Mouse (Mus musculus) gastrocnemius, postnatal 36 days (tissue): Measurements from ENCODE around the gene Camk2b. TPM values are rescaled to one million over a fixed set of nuclear protein-coding genes. Genes with fewer than 3 reads are reported as not detected.
"Not testable (repeated sequence)": the region's sequence is repeated elsewhere in the genome, so short reads cannot be mapped to it uniquely, and the experiment has no call there.

Experiments
- DNase-seq, 2 experiments: peaks; one replicate each; pipeline ENCODE4 v3.0.0; 2022
- intact Hi-C: fragments of 180-260 bp; cut with DNase I; formaldehyde crosslinking; loops from one replicate; pipeline ENCODE4 v1.15.1; 2025
- total RNA-seq, 2 experiments: library from RNA; stranded (reverse); gene quantifications; 2 replicates each; pipeline ENCODE4 v1.2.3; 2021

The Camk2b gene
- total RNA-seq, 2 experiments from 2014 or later, result 95.5 to 115 TPM

DNA sequence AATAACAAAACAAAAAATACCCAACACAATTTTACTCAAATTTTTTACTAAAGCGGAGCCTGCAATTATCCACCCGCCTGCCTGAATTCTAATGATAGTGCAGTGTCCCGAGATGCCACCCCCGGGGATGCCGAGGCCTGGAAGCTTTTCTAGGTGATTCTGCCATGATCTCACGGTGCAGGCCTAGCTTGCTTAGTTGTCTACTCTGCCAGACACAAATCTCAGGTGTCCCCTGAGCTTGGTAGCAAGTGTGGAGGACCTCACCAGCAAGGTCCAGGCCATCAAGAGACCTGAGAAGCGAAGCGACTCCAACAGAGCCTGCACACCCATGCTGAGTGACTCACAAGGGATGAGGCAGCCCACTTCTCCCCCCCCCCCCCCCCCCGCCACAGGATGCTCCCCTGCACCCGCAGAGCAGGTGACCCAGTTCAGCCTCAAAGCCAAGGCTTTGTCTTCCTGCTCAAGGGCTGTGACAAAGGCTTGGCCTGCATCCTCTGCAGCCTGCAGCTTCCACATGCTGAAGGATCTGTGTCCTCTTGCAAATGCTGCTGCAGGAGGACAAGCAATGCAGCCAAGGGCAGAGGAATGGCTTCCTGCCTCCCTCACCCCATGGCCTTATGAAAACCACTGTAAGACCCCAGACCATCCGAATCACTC is 48.5 kb downstream of the Camk2b start:
- intact Hi-C loops, result no loop called here
- no peak for DNase-seq

DNA sequence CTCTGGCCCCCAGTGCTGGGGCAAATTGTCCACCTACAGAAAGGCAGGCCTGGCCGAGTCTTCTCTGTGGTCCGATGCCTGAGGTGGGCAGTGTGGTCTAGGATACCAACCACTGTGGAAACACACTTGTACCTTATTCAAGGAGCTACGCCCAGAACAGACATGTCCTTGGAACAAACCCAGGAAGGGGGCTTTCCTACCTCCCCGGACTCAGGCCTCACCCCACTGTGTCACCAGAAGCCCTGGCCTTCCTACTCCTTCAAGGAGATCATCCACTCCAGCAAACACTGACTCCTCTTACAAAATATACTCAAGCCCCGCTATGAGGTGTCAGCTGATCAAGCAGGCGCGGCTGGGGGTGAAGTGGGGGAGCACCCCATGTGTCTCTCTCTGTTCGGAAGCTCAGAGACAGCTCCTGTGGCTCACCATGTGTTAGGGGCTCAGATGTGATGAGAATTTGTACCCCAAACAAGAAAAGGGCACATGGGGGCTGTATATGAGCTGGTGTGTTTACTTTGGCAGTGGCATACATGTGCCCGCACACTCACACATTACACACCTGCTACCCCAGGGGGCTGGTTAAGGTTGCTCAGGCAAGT is 49.3 kb downstream of the Camk2b start:
- DNase-seq, result no peak
- intact Hi-C loops, result no loop called here

DNA sequence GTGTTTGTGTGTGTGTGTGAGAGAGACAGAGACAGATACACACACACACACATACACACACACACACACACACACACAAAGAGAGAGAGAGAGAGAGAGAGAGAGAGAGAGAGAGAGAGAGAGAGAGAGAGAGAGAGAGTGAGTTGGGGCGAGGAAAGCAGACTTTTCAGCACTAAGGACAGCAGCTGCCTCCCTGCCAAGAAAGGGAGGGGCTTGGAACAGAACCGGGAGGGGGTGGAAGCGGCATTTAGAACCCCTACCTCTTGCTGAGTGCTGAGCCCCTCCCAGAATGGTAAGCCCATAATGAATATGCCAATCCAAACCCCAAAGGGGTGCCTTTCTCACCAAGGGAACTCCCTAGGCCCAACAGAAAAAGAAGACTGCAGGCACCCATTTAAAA is 49.8 kb downstream of the Camk2b start:
- intact Hi-C loops, result no loop called here
- no peak for DNase-seq

DNA sequence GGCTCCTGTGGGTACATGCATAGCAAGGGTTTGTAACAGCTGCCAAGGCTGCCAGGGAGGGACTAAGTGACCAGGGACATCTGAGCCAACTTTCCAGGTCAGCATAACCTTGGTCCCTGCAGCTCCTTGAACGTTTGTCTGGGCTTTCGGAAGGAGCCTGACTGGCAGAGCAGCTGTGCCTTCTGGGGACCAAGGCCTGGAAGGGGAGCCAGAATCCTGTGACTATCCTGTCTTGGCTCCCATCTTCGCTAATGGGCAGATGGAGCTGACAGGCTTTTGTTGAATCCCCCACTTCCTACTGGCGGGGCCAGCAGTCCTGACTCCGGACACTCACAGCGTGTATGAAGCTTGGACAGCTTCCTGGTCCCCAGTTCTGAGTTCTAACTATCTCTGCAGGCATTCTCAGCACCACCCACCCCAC is 51.1 kb downstream of the Camk2b start:
- intact Hi-C loops, result no loop called here
- DNase-seq, result peak in 1 of 2 experiments; percentile 12

DNA sequence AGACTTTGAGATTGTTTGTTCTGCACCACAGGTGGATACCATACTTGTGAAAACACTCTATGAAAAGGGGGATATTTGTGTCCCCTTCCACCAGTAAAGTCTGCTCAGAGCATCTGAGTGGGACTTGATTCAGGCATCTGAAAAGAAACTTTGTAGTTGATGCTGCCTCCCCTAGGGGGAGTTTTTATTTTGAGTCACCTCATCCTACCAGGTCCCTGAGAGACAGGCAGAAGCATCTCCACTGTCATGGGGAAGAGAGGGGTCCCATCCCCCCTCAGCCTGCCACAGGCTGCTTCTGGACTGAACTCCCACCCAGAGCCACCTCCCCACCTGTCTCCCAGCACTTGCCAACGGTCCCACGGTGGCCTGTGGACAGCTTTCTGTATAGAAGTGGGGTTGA is 52.8 kb downstream of the Camk2b start:
- intact Hi-C loops, result no loop called here
- DNase-seq, result no peak

DNA sequence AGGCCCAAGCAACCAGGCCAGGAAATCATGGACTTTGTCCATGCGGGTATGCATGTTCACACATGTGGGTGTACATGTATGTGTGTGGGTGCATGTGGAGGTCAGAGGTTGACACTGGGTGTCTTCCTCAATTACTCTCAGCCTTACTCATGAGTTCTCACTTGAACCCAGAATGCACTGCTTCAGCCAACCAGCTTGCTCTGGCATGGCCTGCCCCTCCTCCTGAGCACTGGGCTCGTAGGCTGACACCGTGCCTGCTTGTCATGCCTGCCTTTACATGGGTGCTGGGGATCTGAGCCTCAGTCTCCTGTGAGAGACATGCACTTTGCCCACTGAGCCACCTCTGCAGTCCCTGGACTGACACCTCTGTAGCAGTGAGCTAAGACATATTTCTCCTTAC is 54.3 kb downstream of the Camk2b start:
- intact Hi-C loops, result no loop called here
- no peak for DNase-seq

DNA sequence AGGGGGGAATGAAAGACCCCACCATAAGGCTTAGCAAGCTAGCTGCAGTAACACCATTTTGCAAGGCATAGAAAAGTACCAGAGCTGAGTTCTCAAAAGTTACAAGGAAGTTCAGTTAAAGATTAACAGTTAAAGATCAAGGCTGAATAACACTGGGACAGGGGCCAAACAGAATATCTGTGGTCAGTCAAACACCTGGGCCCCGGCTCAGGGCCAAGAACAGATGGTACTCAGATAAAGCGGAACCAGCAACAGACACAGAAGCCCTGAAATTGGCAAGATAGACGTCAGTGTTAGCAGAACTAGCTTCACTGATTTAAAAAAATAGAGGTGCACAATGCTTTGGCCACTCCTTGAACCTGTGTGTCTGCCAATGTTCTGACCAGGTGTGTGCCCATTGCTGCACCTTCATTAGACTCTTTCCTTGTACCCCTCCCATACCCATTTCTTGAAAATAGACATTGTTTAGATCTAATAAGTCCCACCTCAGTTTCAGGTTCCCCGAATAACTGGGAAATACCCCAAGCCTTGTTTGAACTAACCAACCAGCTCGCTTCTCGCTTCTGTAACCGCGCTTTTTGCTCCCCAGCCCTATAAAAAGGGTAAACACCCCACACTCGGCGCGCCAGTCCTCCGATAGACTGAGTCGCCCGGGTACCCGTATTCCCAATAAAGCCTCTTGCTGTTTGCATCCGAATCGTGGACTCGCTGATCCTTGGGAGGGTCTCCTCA is 55.2 kb downstream of the Camk2b start:
- not testable (repeated sequence) for DNase-seq

DNA sequence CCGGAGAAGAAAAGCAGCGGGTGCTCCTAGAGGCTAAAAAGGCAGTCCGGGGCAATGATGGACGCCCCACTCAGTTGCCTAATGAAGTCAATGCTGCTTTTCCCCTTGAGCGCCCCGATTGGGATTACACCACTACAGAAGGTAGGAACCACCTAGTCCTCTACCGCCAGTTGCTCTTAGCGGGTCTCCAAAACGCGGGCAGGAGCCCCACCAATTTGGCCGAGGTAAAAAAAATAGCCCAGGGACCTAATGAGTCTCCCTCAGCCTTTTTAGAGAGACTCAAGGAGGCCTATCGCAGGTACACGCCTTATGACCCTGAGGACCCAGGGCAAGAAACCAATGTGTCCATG is 58.4 kb downstream of the Camk2b start:
- intact Hi-C loops, DNase-seq: not testable (repeated sequence)

More for the DNA sequence above, 55.2 kb downstream of the Camk2b start:
- intact Hi-C loops, result not testable (repeated sequence)

DNA sequence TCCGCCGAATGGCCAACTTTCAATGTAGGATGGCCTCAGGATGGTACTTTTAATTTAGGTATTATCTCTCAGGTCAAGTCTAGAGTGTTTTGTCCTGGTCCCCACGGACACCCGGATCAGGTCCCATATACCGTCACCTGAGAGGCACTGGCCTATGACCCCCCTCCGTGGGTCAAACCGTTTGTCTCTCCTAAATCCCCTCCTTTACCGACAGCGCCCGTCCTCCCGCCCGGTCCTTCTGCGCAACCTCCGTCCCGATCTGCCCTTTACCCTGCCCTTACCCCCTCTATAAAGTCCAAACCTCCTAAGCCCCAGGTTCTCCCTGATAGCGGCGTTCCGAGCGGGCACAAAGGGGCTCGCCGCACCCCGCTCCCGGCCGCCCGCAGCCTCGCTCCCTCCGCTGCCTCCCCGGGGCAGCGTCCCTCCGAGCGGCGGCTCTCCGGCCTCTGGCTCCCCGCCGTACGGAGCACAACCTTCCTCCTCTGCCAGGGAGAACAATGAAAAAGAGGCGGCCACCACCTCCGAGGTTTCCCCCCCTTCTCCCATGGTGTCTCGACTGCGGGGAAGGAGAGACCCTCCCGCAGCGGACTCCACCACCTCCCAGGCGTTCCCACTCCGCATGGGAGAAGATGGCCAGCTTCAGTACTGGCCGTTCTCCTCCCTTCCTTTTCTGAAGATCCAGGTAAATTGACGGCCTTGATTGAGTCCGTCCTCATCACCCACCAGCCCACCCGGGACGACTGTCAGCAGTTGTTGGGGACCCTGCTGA is 59.0 kb downstream of the Camk2b start:
- intact Hi-C loops, DNase-seq: not testable (repeated sequence)

DNA sequence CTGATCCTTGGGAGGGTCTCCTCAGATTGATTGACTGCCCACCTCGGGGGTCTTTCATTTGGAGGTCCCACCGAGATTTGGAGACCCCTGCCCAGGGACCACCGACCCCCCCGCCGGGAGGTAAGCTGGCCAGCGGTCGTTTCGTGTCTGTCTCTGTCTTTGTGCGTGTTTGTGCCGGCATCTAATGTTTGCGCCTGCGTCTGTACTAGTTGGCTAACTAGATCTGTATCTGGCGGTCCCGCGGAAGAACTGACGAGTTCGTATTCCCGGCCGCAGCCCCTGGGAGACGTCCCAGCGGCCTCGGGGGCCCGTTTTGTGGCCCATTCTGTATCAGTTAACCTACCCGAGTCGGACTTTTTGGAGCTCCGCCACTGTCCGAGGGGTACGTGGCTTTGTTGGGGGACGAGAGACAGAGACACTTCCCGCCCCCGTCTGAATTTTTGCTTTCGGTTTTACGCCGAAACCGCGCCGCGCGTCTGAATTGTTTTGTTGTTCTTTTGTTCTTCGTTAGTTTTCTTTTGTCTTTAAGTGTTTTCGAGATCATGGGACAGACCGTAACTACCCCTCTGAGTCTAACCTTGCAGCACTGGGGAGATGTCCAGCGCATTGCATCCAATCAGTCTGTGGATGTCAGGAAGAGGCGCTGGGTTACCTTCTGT is 59.7 kb downstream of the Camk2b start:
- DNase-seq, intact Hi-C loops: not testable (repeated sequence)

DNA sequence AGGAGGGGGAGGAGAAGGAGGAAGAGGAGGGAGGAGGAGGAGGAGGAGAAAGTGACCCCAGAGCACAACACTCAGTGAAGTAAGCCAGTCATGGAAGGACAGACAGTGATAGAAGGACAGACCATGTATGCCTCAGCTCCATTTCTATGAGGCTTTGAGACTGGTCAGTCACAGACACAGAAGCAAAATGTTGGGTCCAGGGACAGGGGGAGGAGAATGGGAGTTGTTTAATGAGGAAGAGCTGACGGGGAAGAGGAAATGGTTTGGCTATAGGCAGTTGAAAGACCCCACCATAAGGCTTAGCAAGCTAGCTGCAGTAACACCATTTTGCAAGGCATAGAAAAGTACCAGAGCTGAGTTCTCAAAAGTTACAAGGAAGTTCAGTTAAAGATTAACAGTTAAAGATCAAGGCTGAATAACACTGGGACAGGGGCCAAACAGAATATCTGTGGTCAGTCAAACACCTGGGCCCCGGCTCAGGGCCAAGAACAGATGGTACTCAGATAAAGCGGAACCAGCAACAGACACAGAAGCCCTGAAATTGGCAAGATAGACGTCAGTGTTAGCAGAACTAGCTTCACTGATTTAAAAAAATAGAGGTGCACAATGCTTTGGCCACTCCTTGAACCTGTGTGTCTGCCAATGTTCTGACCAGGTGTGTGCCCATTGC is 60.7 kb downstream of the Camk2b start:
- DNase-seq, intact Hi-C loops: not testable (repeated sequence)

DNA sequence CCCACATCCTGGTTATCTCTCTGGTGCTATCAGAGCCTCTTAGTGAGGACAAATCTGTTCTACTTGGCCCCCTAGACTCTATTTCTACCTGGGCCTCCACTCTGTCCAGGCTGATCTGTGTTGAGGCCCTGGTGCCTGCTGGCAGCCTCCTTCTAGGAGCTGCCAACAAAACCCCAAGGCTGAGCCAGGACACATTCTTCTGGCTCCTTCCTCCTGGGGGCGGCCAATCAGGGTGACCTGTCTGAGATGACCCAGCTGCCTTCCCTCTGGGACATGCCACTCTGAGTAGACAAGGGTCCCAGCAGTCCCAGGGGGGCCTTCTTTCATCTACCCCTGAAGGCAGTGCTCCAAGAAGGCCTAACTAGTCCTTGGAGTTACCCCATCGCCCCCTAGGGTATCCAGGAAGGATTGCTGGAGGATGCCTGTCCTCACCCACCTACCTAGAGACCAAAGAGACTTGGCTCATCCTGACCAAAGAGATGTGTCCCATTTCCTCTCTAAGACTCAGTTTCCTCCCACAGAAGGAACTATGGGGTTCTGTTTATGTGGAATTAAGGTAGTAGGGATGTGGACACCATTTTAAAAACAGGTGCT is 63.0 kb downstream of the Camk2b start:
- intact Hi-C loops, result no loop called here
- DNase-seq, result no peak

DNA sequence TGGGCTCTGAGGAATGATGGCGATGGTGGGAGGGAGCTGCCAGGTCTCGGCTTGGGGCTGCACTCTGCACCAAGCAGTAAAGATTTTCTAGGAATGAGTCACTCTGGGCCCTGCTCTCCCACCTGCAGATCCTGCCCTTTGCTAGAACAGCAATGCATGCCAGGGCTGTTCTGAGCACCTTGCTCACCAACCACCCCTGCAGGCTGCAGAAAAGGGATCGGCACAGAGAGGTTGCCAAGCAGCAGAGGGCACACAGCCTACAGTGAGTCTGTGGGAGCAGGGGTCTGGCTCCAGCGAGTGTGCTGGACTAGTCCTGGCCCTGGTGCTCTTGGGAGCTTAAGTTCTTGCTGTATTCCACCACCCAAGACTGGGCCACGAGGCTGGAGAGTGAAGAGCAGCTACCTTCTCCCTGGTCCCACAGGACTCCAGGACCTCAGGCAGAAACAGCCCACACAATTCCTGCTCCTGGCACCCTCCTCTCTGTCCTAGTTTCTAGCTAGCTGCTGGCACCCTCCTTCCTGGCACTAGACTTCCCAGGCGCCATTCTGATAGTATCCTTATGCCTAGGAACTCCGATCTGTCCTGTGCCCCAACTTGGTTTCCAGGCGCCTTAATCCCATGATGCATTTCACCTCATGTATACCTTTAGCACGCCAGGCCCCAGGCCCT is 64.0 kb downstream of the Camk2b start:
- intact Hi-C loops, result no loop called here
- no peak for DNase-seq

DNA sequence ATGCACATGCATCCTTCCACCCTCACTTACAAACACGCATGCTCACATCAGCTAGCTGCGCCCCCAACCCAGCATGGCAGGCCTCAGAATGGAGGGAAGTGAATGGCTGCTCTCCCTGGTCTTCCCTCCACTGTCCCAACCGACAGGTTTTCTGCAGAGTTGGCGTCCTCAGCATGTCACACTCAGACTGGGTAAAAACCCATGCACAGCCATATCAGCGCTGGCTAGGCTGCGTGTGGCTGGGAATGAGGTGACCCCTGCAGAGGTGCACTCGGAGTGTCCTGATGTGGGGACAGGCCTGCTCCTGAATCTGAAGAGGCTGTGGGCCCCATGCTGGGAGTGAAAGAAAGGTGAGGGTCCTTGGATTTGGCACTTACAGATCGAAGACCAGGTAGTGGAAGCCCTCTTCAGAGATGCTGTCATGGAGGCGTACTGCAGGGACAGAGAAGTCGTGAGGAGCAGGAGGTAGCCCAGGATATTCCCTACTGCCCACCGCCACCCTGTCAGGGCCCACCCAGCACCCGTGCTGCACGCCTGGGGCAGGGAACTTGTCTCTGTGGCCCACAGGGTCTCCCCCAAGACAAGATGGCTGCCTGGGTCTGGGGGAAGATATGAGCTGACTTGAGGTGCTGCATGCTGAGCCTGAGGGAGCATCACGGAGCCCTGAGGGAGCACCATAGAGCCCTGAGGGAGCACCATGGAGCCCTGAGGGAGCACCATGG is 65.0 kb downstream of the Camk2b start:
- intact Hi-C loops, result no loop called here
- no peak for DNase-seq

DNA sequence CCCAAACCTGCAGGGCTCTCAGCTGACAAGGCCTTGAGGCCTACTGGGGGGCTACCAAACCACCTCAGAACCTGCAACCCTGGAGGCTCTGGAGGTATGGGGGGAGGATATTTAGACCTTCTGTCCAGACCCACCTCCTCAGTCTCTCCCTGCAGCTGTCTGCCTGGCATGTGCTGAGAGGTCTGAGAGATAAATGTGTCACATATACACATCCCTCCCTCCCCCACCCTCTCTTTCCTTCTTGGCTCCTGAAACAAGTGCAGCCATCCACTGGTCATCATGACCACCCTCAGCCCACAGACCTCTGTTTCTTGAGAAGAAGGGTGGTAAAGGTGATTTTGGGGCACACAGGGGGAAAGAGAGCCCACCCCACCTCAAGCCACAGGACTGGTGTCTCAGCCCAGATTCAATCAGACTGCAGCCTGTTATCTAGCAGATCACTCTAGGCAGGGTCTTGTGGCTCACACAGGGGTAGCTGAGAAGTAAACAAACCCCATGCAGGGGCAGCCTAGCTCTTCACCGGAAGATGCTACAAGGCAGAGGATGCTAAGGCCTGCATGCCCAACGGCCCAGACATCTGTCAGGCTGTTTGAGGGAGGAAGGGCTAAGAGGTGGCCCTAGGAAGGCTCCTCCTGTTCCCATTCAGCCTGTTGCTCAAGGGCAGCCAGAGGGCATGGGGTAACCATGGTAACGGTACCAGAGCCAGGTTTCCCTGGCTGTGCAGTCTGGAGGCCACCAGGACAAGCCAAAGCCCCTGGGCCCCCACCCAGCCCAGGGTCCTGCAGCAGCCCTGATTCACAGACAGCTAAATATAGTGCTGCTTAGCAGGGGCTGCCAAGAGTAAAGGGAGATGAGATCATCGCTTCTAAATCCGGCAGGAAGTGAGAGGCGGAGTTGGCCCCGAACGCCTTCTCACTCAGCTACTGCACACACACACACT is 66.1 kb downstream of the Camk2b start:
- intact Hi-C loops, result no loop called here

DNA sequence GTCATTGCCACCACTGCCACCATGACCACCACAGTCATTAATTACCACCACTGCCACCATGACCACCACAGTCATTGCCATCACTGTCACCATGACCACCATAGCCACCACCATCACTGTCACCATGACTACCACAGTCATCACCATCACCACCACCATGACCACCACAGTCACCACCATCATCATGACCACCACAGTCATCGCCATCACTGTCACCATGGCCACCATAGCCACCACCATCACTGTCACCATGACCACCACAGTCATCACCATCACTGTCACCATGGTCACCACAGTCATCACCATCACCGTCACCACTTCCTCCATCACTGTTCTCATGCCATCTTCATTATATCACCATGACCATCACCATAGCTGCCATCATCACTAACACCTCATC is 67.7 kb downstream of the Camk2b start:
- DNase-seq, result no peak
- intact Hi-C loops, result no loop called here

More for the DNA sequence above, 66.1 kb downstream of the Camk2b start:
- peak; percentile 75 for DNase-seq

DNA sequence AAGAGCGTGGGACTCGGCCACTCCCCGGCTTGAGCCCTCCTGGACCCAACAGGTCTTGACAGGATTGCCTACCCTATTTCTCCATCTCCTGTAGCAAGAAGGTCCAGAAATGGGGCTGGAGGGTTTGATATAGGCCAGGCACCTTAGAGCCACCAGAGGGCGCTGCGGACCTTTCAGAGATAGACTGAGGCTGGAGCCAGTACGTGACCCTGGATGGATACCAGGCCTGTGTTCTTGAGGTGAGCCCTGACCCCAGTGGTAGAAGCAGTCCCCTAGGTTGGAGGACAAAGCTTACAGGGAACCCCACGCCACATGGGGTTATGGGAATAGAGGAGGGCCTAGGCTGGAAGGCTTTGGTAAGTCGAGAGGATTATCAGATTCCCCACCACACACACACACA is 70.2 kb downstream of the Camk2b start:
- intact Hi-C loops, result loop anchor here (1.0 kb wide), 2 partner anchors 30 to 191 kb away; no protein-coding TSS in a partner anchor
- DNase-seq, result peak; percentile 82 to 85
